Mouse (Mus musculus) forebrain, embryonic 14.5 days (tissue): ENCODE results near the gene Tnip3. TPM values are rescaled to one million over a fixed set of nuclear protein-coding genes. Genes with fewer than 3 reads are reported as not detected.
A peak's percentile ranks its signal among the peaks of the same experiment; 100 is the strongest.

Experiments
- ATAC-seq: fragments of 200-750 bp; cut with Nextera tagmentation; 2 replicates; pipeline ENCODE4 v1.8.0; 2017; ENCODE audit warnings: mild to moderate bottlenecking, moderate library complexity
- DNase-seq: peaks from one replicate; pipeline ENCODE4 v3.0.0-alpha.2; 2015; ENCODE audit warnings: low spot score
- H3K27ac ChIP-seq: fragments of 300-500 bp; sonication (generic); 2 replicates; pipeline ENCODE4 v1.5.1; 2014; ENCODE audit warnings: low read depth, mild to moderate bottlenecking, control low read depth, low read length, moderate library complexity
- H3K27me3 ChIP-seq: fragments of 300-500 bp; sonication (generic); replicated peaks from 2 replicates; pipeline ENCODE4 v1.6.1; 2014; ENCODE audit warnings: low read length, control low read depth, mixed read lengths; ENCODE audit not compliant: control insufficient read depth, insufficient read depth
- H3K36me3 ChIP-seq: fragments of 300-500 bp; sonication (generic); 2 replicates; pipeline ENCODE4 v1.6.1; 2014; ENCODE audit warnings: low read length, control low read depth; ENCODE audit not compliant: control insufficient read depth, insufficient read depth
- H3K4me1 ChIP-seq: fragments of 300-500 bp; sonication (generic); 2 replicates; pipeline ENCODE4 v1.6.1; 2014; ENCODE audit warnings: antibody characterized with exemption, low read length, control low read depth; ENCODE audit not compliant: control insufficient read depth, insufficient read depth
- H3K4me2 ChIP-seq: fragments of 300-500 bp; sonication (generic); 2 replicates; pipeline ENCODE4 v1.6.1; 2014; ENCODE audit warnings: mild to moderate bottlenecking, control low read depth, low read length
- H3K4me3 ChIP-seq: fragments of 300-500 bp; sonication (generic); 2 replicates; pipeline ENCODE4 v1.5.1; 2014; ENCODE audit warnings: low read depth, low read length, control low read depth
- H3K9ac ChIP-seq: fragments of 300-500 bp; sonication (generic); 2 replicates; pipeline ENCODE4 v1.6.1; 2014; ENCODE audit warnings: mild to moderate bottlenecking, low read length, control low read depth, moderate library complexity
- H3K9me3 ChIP-seq: fragments of 300-500 bp; sonication (generic); replicated peaks from 2 replicates; pipeline ENCODE4 v1.6.1; 2016; ENCODE audit warnings: low read length, control low read depth, mixed read lengths; ENCODE audit not compliant: control insufficient read depth
- WGBS: fragments of 180-500 bp; shearing (Covaris S2); extraction: QIAGEN DNeasy Blood & Tissue Kit; methylation state at CpG from one replicate; pipeline ENCODE4 v1.1.7; 2014; 5-methylcytosine and 5-hydroxymethylcytosine counted together
- polyA plus RNA-seq: library from polyadenylated mRNA; unstranded; fragments of >200 nt; fragmentation: Nextera tagmentation; extraction: Ambion mirVana; gene quantifications from 2 replicates; pipeline ENCODE4 v1.2.1, GENCODE M21; 2014

The Tnip3 gene
- polyA plus RNA-seq, 1 experiment from 2014 or later = not detected

GRCm38 (mm10) chr6:65537327-65537884 lies 12.3 kb downstream of the Tnip3 start:
- no peak for DNase-seq
- H3K4me2 ChIP-seq = no peak overlapping the region
- H3K27me3 ChIP-seq = no peaks in the 10 kb centered on the region
- H3K4me3 ChIP-seq = no peak overlapping the region
- H3K9me3 ChIP-seq = no peaks in the 10 kb centered on the region
- no peak overlapping the region for H3K27ac ChIP-seq
- WGBS = 78% methylated on average over 5 of the region's 5 CpGs
- no peak for ATAC-seq
- no peaks in the 10 kb centered on the region for H3K36me3 ChIP-seq
- H3K4me1 ChIP-seq = no peaks in the 10 kb centered on the region
- H3K9ac ChIP-seq = no peak overlapping the region

GRCm38 (mm10) chr6:65538022-65538652 lies 13.0 kb downstream of the Tnip3 start:
- H3K27ac ChIP-seq = no peak overlapping the region
- H3K9ac ChIP-seq = no peak overlapping the region
- H3K9me3 ChIP-seq = no peaks in the 10 kb centered on the region
- no peaks in the 10 kb centered on the region for H3K27me3 ChIP-seq
- ATAC-seq (no peak), DNase-seq (no peak)
- no peak overlapping the region for H3K4me2 ChIP-seq
- no peak overlapping the region for H3K4me3 ChIP-seq
- H3K4me1 ChIP-seq = no peaks in the 10 kb centered on the region
- H3K36me3 ChIP-seq = no peaks in the 10 kb centered on the region
- WGBS = 73% methylated on average over 9 of the region's 9 CpGs

DNA sequence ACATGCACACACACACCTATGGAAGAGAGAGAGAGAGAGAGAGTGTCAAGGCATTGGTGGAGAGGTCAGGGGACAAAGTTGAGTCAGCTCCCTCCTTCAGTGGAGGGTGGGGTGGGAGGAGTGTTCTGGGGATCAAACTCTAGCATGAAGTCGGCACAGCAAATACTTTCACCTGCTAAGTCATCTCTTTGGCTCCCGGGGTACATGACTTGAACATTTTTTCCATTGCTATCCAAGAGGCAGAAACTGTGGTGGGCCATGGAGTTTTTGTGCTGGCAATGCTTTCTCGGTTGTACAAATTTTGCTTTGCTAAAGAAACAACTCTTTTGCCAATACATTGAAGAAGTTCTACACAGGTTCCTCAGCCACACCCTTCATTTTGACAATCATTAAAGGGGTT lies 13.8 kb downstream of the Tnip3 start:
- Histone ChIP-seq H3K36me3 (no peaks in the 10 kb centered on the region), H3K9me3 (no peaks in the 10 kb centered on the region), H3K4me3 (no peak overlapping the region), H3K4me1 (no peaks in the 10 kb centered on the region), H3K27ac (no peak overlapping the region), H3K4me2 (no peak overlapping the region), H3K27me3 (no peaks in the 10 kb centered on the region), H3K9ac (no peak overlapping the region)
- 79% methylated on average over 3 of the region's 3 CpGs for WGBS
- DNase-seq (no peak), ATAC-seq (no peak)

GRCm38 (mm10) chr6:65540138-65540537 lies 15.0 kb downstream of the Tnip3 start:
- no peak overlapping the region for H3K27ac ChIP-seq
- no peaks in the 10 kb centered on the region for H3K9me3 ChIP-seq
- DNase-seq = no peak
- no peaks in the 10 kb centered on the region for H3K4me1 ChIP-seq
- WGBS = 69% methylated on average over 2 of the region's 2 CpGs
- no peak overlapping the region for H3K4me2 ChIP-seq
- no peaks in the 10 kb centered on the region for H3K27me3 ChIP-seq
- no peak overlapping the region for H3K9ac ChIP-seq
- ATAC-seq = no peak
- no peaks in the 10 kb centered on the region for H3K36me3 ChIP-seq
- no peak overlapping the region for H3K4me3 ChIP-seq

- no peak overlapping the region for H3K4me3 ChIP-seq
- no peak for ATAC-seq
- H3K9me3 ChIP-seq = no peaks in the 10 kb centered on the region
- no peak overlapping the region for H3K4me2 ChIP-seq
- no peaks in the 10 kb centered on the region for H3K36me3 ChIP-seq
- no peak for DNase-seq
- H3K27ac ChIP-seq = no peak overlapping the region
- 90% methylated on average over 3 of the region's 3 CpGs for WGBS
- H3K27me3 ChIP-seq = no peaks in the 10 kb centered on the region
- no peaks in the 10 kb centered on the region for H3K4me1 ChIP-seq
- no peak overlapping the region for H3K9ac ChIP-seq
Observed at GRCm38 (mm10) chr6:65541094-65541493, 16.0 kb downstream of the Tnip3 start.

- H3K27ac ChIP-seq = no peak overlapping the region
- H3K9me3 ChIP-seq = no peaks in the 10 kb centered on the region
- H3K27me3 ChIP-seq = no peaks in the 10 kb centered on the region
- no peak overlapping the region for H3K9ac ChIP-seq
- no peaks in the 10 kb centered on the region for H3K36me3 ChIP-seq
- no peak overlapping the region for H3K4me3 ChIP-seq
- 59% methylated on average over 3 of the region's 3 CpGs for WGBS
- no peak overlapping the region for H3K4me2 ChIP-seq
- no peaks in the 10 kb centered on the region for H3K4me1 ChIP-seq
- DNase-seq (no peak), ATAC-seq (peak; percentile 42)
Observed at GRCm38 (mm10) chr6:65542391-65542790, 17.3 kb downstream of the Tnip3 start.

DNA sequence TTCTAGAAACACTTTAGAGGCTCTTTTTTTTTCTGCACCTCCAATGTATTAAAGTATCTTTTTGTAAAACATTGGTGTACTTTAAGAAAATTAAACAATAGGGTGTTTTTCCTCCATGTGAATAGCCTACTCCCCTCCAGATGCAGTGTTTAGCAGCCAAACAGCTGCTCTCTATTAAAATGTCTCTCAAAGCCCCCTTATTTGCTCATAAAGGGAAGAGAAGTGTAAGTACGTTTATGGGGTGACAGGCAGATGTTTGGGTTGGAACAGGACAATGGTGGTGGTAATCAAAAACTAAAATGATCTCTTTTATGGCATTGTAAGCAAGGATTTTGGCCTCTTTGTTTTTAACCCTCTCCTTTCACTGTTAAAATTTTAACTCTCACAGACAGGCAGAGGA lies 17.8 kb downstream of the Tnip3 start:
- H3K4me1 ChIP-seq = no peaks in the 10 kb centered on the region
- H3K9me3 ChIP-seq = no peaks in the 10 kb centered on the region
- H3K4me2 ChIP-seq = no peak overlapping the region
- H3K36me3 ChIP-seq = no peaks in the 10 kb centered on the region
- peak; percentile 16 for DNase-seq
- H3K9ac ChIP-seq = no peak overlapping the region
- H3K27me3 ChIP-seq = no peaks in the 10 kb centered on the region
- no peak overlapping the region for H3K27ac ChIP-seq
- no peak overlapping the region for H3K4me3 ChIP-seq
- peak; percentile 62; the same call in 1 of the 2 replicates for ATAC-seq
- 17% methylated on average over 1 of the region's 1 CpGs for WGBS

GRCm38 (mm10) chr6:65563887-65564656 lies 39.0 kb downstream of the Tnip3 start:
- ATAC-seq (no peak), DNase-seq (no peak)
- Histone ChIP-seq H3K4me3 (no peak overlapping the region), H3K4me1 (no peaks in the 10 kb centered on the region), H3K9me3 (no peaks in the 10 kb centered on the region), H3K36me3 (no peaks in the 10 kb centered on the region), H3K9ac (no peak overlapping the region), H3K27ac (no peak overlapping the region), H3K27me3 (no peaks in the 10 kb centered on the region), H3K4me2 (no peak overlapping the region)
- WGBS = 70% methylated on average over 3 of the region's 3 CpGs

GRCm38 (mm10) chr6:65564657-65565039 lies 39.5 kb downstream of the Tnip3 start:
- Histone ChIP-seq H3K4me2 (no peak overlapping the region), H3K27me3 (no peaks in the 10 kb centered on the region), H3K4me1 (no peaks in the 10 kb centered on the region), H3K4me3 (no peak overlapping the region), H3K9ac (no peak overlapping the region), H3K27ac (no peak overlapping the region), H3K9me3 (no peaks in the 10 kb centered on the region), H3K36me3 (no peaks in the 10 kb centered on the region)
- ATAC-seq (no peak), DNase-seq (no peak)
- 92% methylated on average over 2 of the region's 2 CpGs for WGBS
